Mouse (Mus musculus): ENCODE measurements around the gene Sik2. TPM values are rescaled to one million over a fixed set of nuclear protein-coding genes. Genes with fewer than 3 reads are reported as not detected.

Gene Sik2
- polyA plus RNA-seq, 1 experiment from 2014 or later, result 14.3 TPM

DNA sequence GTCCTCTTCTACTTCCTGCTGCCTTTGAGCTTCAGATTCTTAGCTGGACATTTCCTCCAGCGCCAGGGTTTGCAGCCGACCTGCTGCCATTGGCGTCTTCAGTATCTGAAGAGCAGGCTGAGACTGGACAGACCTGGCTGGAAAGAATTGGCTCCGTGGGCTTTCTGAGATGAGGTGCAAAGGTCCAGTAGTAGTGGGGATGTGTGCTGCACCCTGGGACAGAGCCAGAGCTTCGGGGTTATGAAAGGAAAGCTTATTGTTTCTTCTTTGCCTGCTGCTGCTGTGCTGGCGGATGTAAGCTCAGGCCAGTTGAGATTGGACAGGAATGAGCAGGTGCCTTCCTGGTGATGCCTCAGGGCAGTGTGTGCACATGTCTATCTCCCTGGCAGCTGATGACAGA, 134.8 kb downstream of the Sik2 start:
- no peak overlapping the region for H3K9ac ChIP-seq
- H3K27me3 ChIP-seq (replicated peaks), result no peaks in the 10 kb centered on the region
- H3K27ac ChIP-seq, result no peak overlapping the region
- no peak overlapping the region for H3K4me2 ChIP-seq (replicated peaks)
- WGBS, result 93% methylated on average over 6 of the region's 6 CpGs
- H3K4me1 ChIP-seq, result no peaks in the 10 kb centered on the region
- peaks cover 77% of the 10 kb centered on the region for H3K36me3 ChIP-seq
- no peak overlapping the region for H3K4me3 ChIP-seq
- H3K9me3 ChIP-seq, result no peaks in the 10 kb centered on the region
- no peak for ATAC-seq (ENCODE audit: low FRiP score, low read depth)

DNA sequence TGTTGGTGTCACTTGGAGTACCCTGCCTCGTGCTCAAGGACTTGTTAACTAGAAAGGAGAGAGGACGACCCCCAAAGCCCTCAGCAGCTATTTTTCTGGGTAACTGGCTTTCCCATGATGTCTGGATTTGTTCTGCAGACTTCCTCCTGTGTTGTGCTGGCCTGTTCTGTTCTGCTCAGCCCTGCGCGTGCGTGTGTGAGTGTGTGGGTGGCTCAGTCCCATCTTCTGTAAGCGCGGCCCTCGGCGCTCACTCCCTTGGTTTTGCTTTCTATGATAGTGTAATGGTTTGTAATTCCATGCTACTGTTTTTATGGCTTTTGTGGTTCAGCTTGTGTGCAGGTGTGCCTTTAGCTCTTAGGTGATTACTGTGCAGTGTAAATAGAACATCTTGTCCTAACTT, 135.7 kb downstream of the Sik2 start:
- H3K27ac ChIP-seq, result no peak overlapping the region
- no peaks in the 10 kb centered on the region for H3K9me3 ChIP-seq
- H3K4me3 ChIP-seq, result no peak overlapping the region
- H3K4me1 ChIP-seq, result no peaks in the 10 kb centered on the region
- WGBS, result 94% methylated on average over 9 of the region's 9 CpGs
- no peak overlapping the region for H3K9ac ChIP-seq
- H3K4me2 ChIP-seq (replicated peaks), result no peak overlapping the region
- H3K36me3 ChIP-seq, result peaks cover 76% of the 10 kb centered on the region
- no peak for ATAC-seq (ENCODE audit: low FRiP score, low read depth)
- H3K27me3 ChIP-seq (replicated peaks), result no peaks in the 10 kb centered on the region

DNA sequence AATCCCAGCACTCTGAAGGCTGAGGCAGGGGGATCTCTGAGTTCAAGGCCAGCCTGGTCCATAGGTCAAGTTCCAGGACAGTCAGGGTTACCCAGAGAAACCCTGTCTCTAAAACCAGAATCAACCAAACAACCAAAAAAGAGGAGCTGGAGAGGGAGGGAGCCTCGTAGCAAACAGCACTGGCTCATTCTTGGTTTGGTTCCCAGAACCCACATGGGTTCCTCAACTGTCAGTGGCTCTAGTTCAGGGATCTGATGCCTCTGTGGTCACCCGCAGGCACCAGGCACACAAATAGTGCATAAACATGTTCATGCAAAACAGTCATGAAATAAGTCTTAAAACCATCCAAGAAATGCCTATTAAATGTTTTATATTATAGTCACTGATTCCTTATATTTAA, 140.7 kb downstream of the Sik2 start:
- no peak overlapping the region for H3K9ac ChIP-seq
- H3K9me3 ChIP-seq, result no peaks in the 10 kb centered on the region
- H3K27me3 ChIP-seq (replicated peaks), result no peaks in the 10 kb centered on the region
- no peaks in the 10 kb centered on the region for H3K4me1 ChIP-seq
- H3K36me3 ChIP-seq, result peaks cover 80% of the 10 kb centered on the region
- WGBS, result 91% methylated on average over 2 of the region's 2 CpGs
- no peak for ATAC-seq (ENCODE audit: low FRiP score, low read depth)
- H3K4me3 ChIP-seq, result no peak overlapping the region
- H3K4me2 ChIP-seq (replicated peaks), result no peak overlapping the region
- no peak overlapping the region for H3K27ac ChIP-seq

DNA sequence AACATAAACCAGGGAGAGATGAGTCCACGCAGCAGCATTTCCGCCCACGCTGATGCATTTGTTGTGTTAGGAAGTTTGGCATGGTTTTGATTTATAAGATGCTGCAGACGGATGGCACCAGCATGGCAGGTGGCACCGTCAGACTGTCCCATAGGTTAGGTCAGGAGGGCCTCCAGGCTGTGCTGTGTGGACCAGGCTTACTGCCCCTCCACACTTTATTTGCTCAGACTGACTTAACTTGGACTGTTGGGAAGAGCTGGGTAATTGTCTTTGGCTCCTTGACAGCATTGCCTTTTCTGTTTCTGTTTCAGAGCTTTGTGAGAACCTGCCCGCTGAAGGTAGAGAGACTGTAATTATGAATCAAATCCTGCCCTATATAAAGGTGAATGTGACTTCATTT, 141.9 kb downstream of the Sik2 start:
- Histone ChIP-seq H3K4me1 (no peaks in the 10 kb centered on the region), H3K36me3 (peaks cover 82% of the 10 kb centered on the region), H3K9me3 (no peaks in the 10 kb centered on the region), H3K4me3 (no peak overlapping the region), H3K27ac (no peak overlapping the region), H3K4me2 (replicated peaks) (no peak overlapping the region), H3K9ac (no peak overlapping the region), H3K27me3 (replicated peaks) (no peaks in the 10 kb centered on the region)
- 95% methylated on average over 6 of the region's 6 CpGs for WGBS
- no peak for ATAC-seq (ENCODE audit: low FRiP score, low read depth)

DNA sequence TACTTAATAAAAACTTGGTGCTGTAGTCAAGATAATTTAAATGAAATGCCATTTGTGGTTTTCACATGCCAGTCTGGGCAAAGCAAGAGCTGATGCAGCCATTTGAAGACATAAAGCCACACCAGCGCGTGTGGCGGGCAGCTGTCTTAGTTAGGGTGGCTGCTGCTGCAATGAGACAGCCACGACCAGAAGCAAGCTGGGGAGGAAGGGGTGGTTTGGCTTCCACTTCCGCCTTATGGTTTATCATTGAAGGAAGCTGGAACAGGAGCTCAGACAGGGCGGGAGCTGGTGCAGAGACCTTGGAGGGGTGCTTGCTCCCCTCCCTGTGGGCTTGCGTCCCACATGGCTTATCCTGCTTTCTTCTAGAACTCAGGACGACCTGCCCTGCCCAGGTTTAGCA, 143.1 kb downstream of the Sik2 start:
- 92% methylated on average over 8 of the region's 8 CpGs for WGBS

DNA sequence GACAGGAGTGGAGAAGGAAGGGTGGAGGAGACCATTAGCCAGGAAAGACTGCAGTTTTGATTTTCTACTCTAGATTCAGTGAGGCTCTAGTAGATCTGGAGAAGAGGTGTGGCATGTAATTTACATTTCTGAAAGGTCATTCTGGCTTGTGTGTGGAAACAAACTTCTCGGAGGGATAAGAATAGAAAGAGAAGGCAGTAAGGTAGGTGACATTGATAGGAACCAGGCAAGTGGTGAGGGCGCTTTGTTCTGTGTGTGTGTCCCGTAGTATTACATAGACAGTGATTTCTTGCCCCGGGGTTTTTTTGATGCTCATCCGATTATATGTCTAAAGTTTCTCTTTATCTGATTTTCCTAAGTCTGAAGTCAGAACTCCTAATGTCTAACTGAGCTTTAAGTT, 144.0 kb downstream of the Sik2 start:
- Histone ChIP-seq H3K27me3 (replicated peaks) (no peaks in the 10 kb centered on the region), H3K27ac (no peak overlapping the region), H3K4me2 (replicated peaks) (no peak overlapping the region), H3K9ac (no peak overlapping the region), H3K4me1 (no peaks in the 10 kb centered on the region), H3K36me3 (peaks cover 90% of the 10 kb centered on the region), H3K9me3 (no peaks in the 10 kb centered on the region), H3K4me3 (no peak overlapping the region)
- ATAC-seq (ENCODE audit: low FRiP score, low read depth), result no peak
- WGBS, result 94% methylated on average over 5 of the region's 5 CpGs

More for the DNA sequence above, 143.1 kb downstream of the Sik2 start:
- H3K36me3 ChIP-seq, result peaks cover 88% of the 10 kb centered on the region
- ATAC-seq (ENCODE audit: low FRiP score, low read depth), result no peak
- no peak overlapping the region for H3K4me3 ChIP-seq
- no peaks in the 10 kb centered on the region for H3K27me3 ChIP-seq (replicated peaks)
- no peaks in the 10 kb centered on the region for H3K9me3 ChIP-seq
- no peak overlapping the region for H3K27ac ChIP-seq
- no peak overlapping the region for H3K4me2 ChIP-seq (replicated peaks)
- H3K4me1 ChIP-seq, result no peaks in the 10 kb centered on the region
- H3K9ac ChIP-seq, result no peak overlapping the region

DNA sequence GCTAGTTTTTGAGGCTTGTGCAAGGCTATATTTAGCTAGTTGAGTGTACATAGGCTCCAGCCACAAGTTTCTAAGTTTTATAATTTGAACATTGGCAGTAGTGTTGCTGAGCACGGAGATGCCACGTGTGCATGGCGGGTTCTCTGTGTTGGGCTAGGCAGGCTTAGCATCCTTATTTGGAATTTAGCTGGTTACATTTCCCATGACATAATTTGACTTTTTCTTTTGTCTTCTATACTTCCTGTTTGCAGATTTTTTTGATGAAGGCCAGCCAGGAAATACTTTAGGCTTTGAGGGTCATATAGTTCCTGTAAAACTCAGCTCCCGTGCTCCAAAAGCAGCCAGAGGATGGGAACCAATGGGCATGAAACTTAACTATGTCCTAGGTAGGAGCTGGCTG, 145.0 kb downstream of the Sik2 start:
- H3K9me3 ChIP-seq, result no peaks in the 10 kb centered on the region
- H3K9ac ChIP-seq, result no peak overlapping the region
- no peak overlapping the region for H3K27ac ChIP-seq
- no peak overlapping the region for H3K4me2 ChIP-seq (replicated peaks)
- no peak for ATAC-seq (ENCODE audit: low FRiP score, low read depth)
- 92% methylated on average over 4 of the region's 4 CpGs for WGBS
- H3K4me1 ChIP-seq, result no peaks in the 10 kb centered on the region
- no peak overlapping the region for H3K4me3 ChIP-seq
- H3K27me3 ChIP-seq (replicated peaks), result no peaks in the 10 kb centered on the region
- H3K36me3 ChIP-seq, result peaks cover 91% of the 10 kb centered on the region

DNA sequence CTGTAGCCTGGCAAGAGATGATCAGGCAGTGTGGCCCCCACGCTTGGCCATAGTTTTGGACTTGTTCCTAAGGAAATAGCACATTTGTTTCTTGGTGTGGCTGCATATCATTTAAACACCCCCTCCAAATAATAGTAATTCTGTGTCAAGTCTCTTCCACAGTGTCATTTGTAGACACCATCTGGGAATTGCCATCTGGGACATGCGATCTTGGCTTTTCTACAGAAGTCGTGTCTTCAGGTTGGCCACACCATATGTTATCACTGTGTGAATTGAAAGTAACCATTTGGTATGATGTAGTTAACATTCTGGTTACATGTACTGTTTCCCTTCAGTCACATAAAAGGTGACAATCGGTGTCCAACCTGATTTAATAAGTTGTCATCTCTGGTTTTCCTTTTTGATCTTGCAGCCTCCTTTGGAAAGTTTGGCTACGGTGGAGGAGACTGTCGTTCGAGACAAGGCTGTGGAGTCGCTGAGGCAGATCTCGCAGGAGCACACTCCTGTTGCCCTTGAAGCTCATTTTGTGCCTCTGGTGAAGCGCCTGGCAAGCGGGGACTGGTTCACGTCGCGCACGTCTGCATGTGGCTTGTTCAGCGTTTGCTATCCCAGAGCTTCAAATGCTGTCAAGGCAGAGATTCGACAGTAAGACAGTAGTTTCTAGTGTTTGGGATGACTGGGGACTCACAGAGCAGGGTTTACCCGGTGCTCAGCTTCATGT, 147.6 kb downstream of the Sik2 start:
- Histone ChIP-seq H3K9ac (no peak overlapping the region), H3K9me3 (no peaks in the 10 kb centered on the region), H3K4me3 (no peak overlapping the region), H3K36me3 (peaks cover 66% of the 10 kb centered on the region), H3K4me1 (peaks cover 9% of the 10 kb centered on the region), H3K27ac (no peak overlapping the region), H3K4me2 (replicated peaks) (no peak overlapping the region), H3K27me3 (replicated peaks) (no peaks in the 10 kb centered on the region)
- WGBS, result 95% methylated on average over 18 of the region's 18 CpGs
- no peak for ATAC-seq (ENCODE audit: low FRiP score, low read depth)

DNA sequence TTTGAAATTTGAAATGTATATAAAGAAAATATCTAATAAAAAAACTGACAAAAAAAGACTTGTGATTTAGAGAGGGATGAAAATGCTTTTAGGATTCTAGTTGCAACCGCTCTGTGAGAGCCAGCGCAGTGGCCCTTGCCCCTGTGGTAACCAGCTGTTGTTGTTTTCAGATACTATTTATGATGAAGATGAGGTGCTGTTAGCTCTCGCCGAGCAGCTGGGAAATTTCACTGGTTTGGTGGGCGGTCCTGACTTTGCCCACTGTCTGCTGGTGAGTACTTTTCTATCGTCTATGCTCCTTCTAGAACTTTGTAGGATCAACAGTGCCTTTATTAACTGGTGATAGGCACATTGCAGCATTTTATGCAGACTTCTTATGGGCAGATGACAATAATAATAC, 150.2 kb downstream of the Sik2 start:
- H3K36me3 ChIP-seq, result peaks cover 44% of the 10 kb centered on the region
- H3K4me1 ChIP-seq, result peaks cover 9% of the 10 kb centered on the region
- WGBS, result 89% methylated on average over 6 of the region's 6 CpGs

DNA sequence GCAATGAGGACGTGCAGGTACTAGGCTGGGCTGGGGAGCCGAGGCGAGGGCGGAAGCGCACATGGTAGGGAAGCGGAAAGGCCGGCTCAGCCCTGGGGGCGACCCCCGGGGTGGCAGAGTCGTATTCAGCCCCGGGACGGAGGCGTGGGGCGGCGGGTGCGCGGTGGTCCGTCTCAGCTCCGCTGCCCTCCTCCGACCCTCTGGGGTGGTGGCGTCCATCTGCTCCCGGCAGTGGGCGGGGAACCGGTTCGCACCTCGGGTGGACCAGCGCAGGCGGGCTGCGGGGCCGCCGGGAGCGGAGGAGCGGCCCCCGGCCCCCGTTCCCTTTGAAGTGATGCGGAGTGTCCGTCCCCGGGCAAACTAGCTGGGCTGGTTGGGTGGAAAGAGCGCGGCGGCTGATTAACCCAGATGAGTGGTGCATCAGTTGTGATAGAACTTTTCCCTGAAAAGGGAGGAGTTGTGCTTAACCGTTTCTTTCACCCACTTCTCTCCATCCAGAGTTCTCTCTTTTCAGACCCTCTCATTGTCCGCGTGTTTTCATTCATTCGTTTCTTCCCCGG, 151.7 kb downstream of the Sik2 start:
- Histone ChIP-seq H3K27ac (peak overlapping the region; percentile 32; the same call in 1 of the 2 replicates), H3K4me3 (peak overlapping the region; percentile 94), H3K9me3 (no peaks in the 10 kb centered on the region), H3K36me3 (peaks cover 30% of the 10 kb centered on the region), H3K9ac (peak overlapping the region; percentile 86), H3K4me1 (peaks cover 9% of the 10 kb centered on the region), H3K4me2 (replicated peaks) (peak overlapping the region; percentile 72), H3K27me3 (replicated peaks) (no peaks in the 10 kb centered on the region)
- under 1% methylated on average over 46 of the region's 46 CpGs for WGBS
- peak; percentile 87 for ATAC-seq (ENCODE audit: low FRiP score, low read depth)

More for the DNA sequence above, 150.2 kb downstream of the Sik2 start:
- ATAC-seq (ENCODE audit: low FRiP score, low read depth), result no peak
- H3K4me2 ChIP-seq (replicated peaks), result no peak overlapping the region
- H3K27me3 ChIP-seq (replicated peaks), result no peaks in the 10 kb centered on the region
- no peaks in the 10 kb centered on the region for H3K9me3 ChIP-seq
- H3K4me3 ChIP-seq, result no peak overlapping the region
- no peak overlapping the region for H3K27ac ChIP-seq
- no peak overlapping the region for H3K9ac ChIP-seq

DNA sequence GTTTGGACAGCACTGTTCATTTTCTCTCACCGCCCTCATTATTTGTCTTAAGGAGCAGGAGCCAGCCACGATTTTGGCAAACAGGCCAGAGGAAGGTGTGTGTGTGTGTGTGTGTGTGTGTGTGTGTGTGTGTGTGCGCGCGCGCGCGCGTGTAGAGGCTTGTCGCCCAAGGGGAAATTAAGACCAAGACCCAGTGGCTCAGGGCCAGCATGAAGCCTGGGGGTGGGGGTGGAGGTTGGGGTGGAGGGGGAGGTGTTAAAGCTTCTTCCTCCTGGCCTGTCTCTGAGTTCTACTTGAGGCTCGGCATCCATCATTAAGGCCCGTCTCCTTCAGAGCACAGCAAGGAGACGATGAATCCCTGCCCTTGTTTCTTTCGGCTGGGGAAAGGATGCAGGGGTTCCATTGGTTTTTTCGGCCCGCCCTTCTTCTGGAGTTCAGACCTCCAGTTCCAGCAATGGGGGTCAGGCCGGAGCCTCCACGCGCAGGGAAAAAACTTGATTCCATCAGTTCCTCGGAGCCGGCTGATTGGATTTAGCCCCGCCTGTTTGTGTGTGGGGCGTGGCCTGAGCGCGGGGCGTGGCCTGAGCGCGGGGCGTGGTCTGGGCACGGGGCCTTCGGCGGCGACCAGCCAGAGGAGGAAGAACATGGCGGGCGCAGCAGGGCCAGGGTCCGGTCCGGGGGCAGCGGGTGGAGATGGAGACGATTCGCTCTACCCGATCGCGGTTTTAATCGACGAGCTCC, 152.4 kb downstream of the Sik2 start:
- Histone ChIP-seq H3K27me3 (replicated peaks) (no peaks in the 10 kb centered on the region), H3K4me3 (peak overlapping the region; percentile 94), H3K9ac (peak overlapping the region; percentile 86), H3K4me1 (peaks cover 9% of the 10 kb centered on the region), H3K36me3 (peaks cover 24% of the 10 kb centered on the region), H3K27ac (peak overlapping the region; percentile 32; the same call in 1 of the 2 replicates), H3K9me3 (no peaks in the 10 kb centered on the region), H3K4me2 (replicated peaks) (peak overlapping the region; percentile 72)
- peak; percentile 94 for ATAC-seq (ENCODE audit: low FRiP score, low read depth)
- WGBS, result 2% methylated on average over 45 of the region's 45 CpGs

DNA sequence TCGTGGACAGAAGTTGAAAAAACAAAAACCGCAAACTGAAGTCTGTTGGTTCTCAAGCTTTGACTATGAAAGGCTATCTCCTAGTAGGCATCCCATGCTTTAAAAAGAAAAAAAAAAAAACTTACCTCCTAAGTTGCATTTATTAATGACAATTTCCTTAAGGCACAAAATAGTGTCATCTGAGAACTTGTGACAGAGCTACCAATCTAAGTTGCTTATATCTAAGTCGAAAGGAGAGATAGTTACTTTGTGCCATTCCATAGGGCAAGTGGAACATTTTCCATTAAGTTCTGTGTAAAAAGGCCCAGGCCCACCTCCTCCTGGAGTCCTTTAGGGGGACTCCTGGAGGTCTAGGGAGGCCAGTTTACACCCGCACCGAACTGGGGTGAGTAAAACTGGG, 153.1 kb downstream of the Sik2 start:
- Histone ChIP-seq H3K4me3 (no peak overlapping the region), H3K36me3 (peaks cover 17% of the 10 kb centered on the region), H3K27me3 (replicated peaks) (no peaks in the 10 kb centered on the region), H3K4me1 (peaks cover 9% of the 10 kb centered on the region), H3K9me3 (no peaks in the 10 kb centered on the region), H3K27ac (no peak overlapping the region), H3K4me2 (replicated peaks) (peak overlapping the region; percentile 72), H3K9ac (no peak overlapping the region)
- no peak for ATAC-seq (ENCODE audit: low FRiP score, low read depth)
- 63% methylated on average over 5 of the region's 5 CpGs for whole genome bisulfite sequencing

All from neural tube, embryonic 12.5 days (tissue).